Mouse (Mus musculus): ENCODE results near the gene Rfx7.
A peak's percentile ranks its signal among the peaks of the same experiment; 100 is the strongest.

The Rfx7 gene

GRCm38 (mm10) chr9:72531996-72532380 is at the start of gene Rfx7:
Gene Rfx7, plus strand, starts transcription at chr9:72532240.
- peak; percentile 59 for DNase-seq (ENCODE audit: low read depth, low spot score)

GRCm38 (mm10) chr9:72488523-72488922 is 43.5 kb upstream of the Rfx7 start:
- no peak for DNase-seq (ENCODE audit: low read depth, low spot score)

GRCm38 (mm10) chr9:72489131-72489530 is 42.9 kb upstream of the Rfx7 start:
- DNase-seq (ENCODE audit: low read depth, low spot score) = no peak

- peak; percentile 94 for DNase-seq (ENCODE audit: low read depth, low spot score)
Observed at GRCm38 (mm10) chr9:72491559-72492193, 40.4 kb upstream of the Rfx7 start.

- DNase-seq (ENCODE audit: low read depth, low spot score) = peak; percentile 62
Observed at GRCm38 (mm10) chr9:72492194-72492565, 39.9 kb upstream of the Rfx7 start, which contains the start of gene Tex9. Gene Tex9, minus strand, starts transcription at chr9:72492212.

- no peak for DNase-seq (ENCODE audit: low read depth, low spot score)
Observed at GRCm38 (mm10) chr9:72493465-72493864, 38.6 kb upstream of the Rfx7 start.

- DNase-seq (ENCODE audit: low read depth, low spot score) = no peak
Observed at GRCm38 (mm10) chr9:72493984-72494685, 37.9 kb upstream of the Rfx7 start.

- no peak for DNase-seq (ENCODE audit: low read depth, low spot score)
Observed at GRCm38 (mm10) chr9:72496691-72497090, 35.3 kb upstream of the Rfx7 start.

GRCm38 (mm10) chr9:72497171-72497570 is 34.9 kb upstream of the Rfx7 start:
- no peak for DNase-seq (ENCODE audit: low read depth, low spot score)

- DNase-seq (ENCODE audit: low read depth, low spot score) = no peak
Observed at GRCm38 (mm10) chr9:72512229-72512981, 19.6 kb upstream of the Rfx7 start.

- no peak for DNase-seq (ENCODE audit: low read depth, low spot score)
Observed at GRCm38 (mm10) chr9:72515366-72515765, 16.7 kb upstream of the Rfx7 start.

GRCm38 (mm10) chr9:72519246-72519645 is 12.8 kb upstream of the Rfx7 start:
- DNase-seq (ENCODE audit: low read depth, low spot score) = peak; percentile 11

- DNase-seq (ENCODE audit: low read depth, low spot score) = no peak
Observed at GRCm38 (mm10) chr9:72520849-72521248, 11.2 kb upstream of the Rfx7 start.

GRCm38 (mm10) chr9:72526091-72526490 is 5.9 kb upstream of the Rfx7 start:
- DNase-seq (ENCODE audit: low read depth, low spot score) = no peak

GRCm38 (mm10) chr9:72530237-72530636 is 1.8 kb upstream of the Rfx7 start:
- peak; percentile 95 for DNase-seq (ENCODE audit: low read depth, low spot score)

- peak; percentile 67 for DNase-seq (ENCODE audit: low read depth, low spot score)
Observed at GRCm38 (mm10) chr9:72530824-72531223, 1.2 kb upstream of the Rfx7 start.

GRCm38 (mm10) chr9:72531291-72531995 is 597 bp upstream of the Rfx7 start:
- peak; percentile 85 for DNase-seq (ENCODE audit: low read depth, low spot score)

- DNase-seq (ENCODE audit: low read depth, low spot score) = peak; percentile 30
Observed at GRCm38 (mm10) chr9:72532381-72533088, 495 bp downstream of the Rfx7 start.

GRCm38 (mm10) chr9:72533089-72533415 is 1.0 kb downstream of the Rfx7 start:
- peak; percentile 29 for DNase-seq (ENCODE audit: low read depth, low spot score)

GRCm38 (mm10) chr9:72534985-72535384 is 2.9 kb downstream of the Rfx7 start:
- DNase-seq (ENCODE audit: low read depth, low spot score) = peak; percentile 25

- peak; percentile 20 for DNase-seq (ENCODE audit: low read depth, low spot score)
Observed at GRCm38 (mm10) chr9:72535394-72535793, 3.4 kb downstream of the Rfx7 start.

Data from 3T3-L1 (cell line).